Mouse (Mus musculus): ENCODE results near the gene Popdc2. TPM values are rescaled to one million over a fixed set of nuclear protein-coding genes. Genes with fewer than 3 reads are reported as not detected.

Popdc2 gene
- total and polyA plus RNA-seq, 2 experiments from 2014 or later = 0.14 to 0.39 TPM

- ATAC-seq (no peak), DNase-seq (no peak)
- H3K4me1 ChIP-seq (ENCODE audit: insufficient read depth) = no peaks in the 10 kb centered on the region
- H3K4me2 ChIP-seq (ENCODE audit: low read depth) = no peak overlapping the region
- no peak for TF ChIP-seq CTCF (IDR thresholded peaks at IDR 0.05; ENCODE audit: low read depth)
- no peak overlapping the region for H3K27ac ChIP-seq (ENCODE audit: low read depth, low read length)
- no peaks in the 10 kb centered on the region for H3K27me3 ChIP-seq (ENCODE audit: insufficient read depth, low read length)
- no peak overlapping the region for H3K4me3 ChIP-seq (ENCODE audit: low read depth, low read length)
- 95% methylated on average over 5 of the region's 5 CpGs for WGBS
- H3K36me3 ChIP-seq (ENCODE audit: insufficient read depth) = peaks cover 13% of the 10 kb centered on the region
- no peaks in the 10 kb centered on the region for H3K9me3 ChIP-seq (ENCODE audit: low read length)
- H3K9ac ChIP-seq = no peak overlapping the region
These were observed 7.7 kb upstream of the Popdc2 start for GRCm38 (mm10) chr16:38354185-38354913.

GRCm38 (mm10) chr16:38358256-38358812 is 3.7 kb upstream of the Popdc2 start:
- 85% methylated on average over 6 of the region's 6 CpGs for WGBS
- no peak for ATAC-seq

GRCm38 (mm10) chr16:38359241-38359640 is 2.8 kb upstream of the Popdc2 start:
- Histone ChIP-seq H3K27ac (ENCODE audit: low read depth, low read length) (no peak overlapping the region), H3K4me3 (ENCODE audit: low read depth, low read length) (no peak overlapping the region), H3K27me3 (ENCODE audit: insufficient read depth, low read length) (no peaks in the 10 kb centered on the region), H3K36me3 (ENCODE audit: insufficient read depth) (no peaks in the 10 kb centered on the region), H3K4me1 (ENCODE audit: insufficient read depth) (no peaks in the 10 kb centered on the region), H3K9ac (no peak overlapping the region), H3K4me2 (ENCODE audit: low read depth) (no peak overlapping the region), H3K9me3 (ENCODE audit: low read length) (no peaks in the 10 kb centered on the region)
- 97% methylated on average over 2 of the region's 2 CpGs for WGBS
- TF ChIP-seq CTCF (IDR thresholded peaks at IDR 0.05; ENCODE audit: low read depth) = no peak
- DNase-seq = no peak
- ATAC-seq = no peak

More at GRCm38 (mm10) chr16:38358256-38358812, 3.7 kb upstream of the Popdc2 start:
- Histone ChIP-seq H3K27ac (ENCODE audit: low read depth, low read length) (no peak overlapping the region), H3K4me1 (ENCODE audit: insufficient read depth) (no peaks in the 10 kb centered on the region), H3K4me3 (ENCODE audit: low read depth, low read length) (no peak overlapping the region), H3K27me3 (ENCODE audit: insufficient read depth, low read length) (no peaks in the 10 kb centered on the region), H3K9ac (no peak overlapping the region), H3K36me3 (ENCODE audit: insufficient read depth) (no peaks in the 10 kb centered on the region; the same call in 1 of the 2 replicates), H3K9me3 (ENCODE audit: low read length) (no peaks in the 10 kb centered on the region), H3K4me2 (ENCODE audit: low read depth) (no peak overlapping the region)
- TF ChIP-seq CTCF (IDR thresholded peaks at IDR 0.05; ENCODE audit: low read depth) = no peak
- DNase-seq = no peak

GRCm38 (mm10) chr16:38359857-38360256 is 2.2 kb upstream of the Popdc2 start:
- Histone ChIP-seq H3K27ac (ENCODE audit: low read depth, low read length) (no peak overlapping the region), H3K36me3 (ENCODE audit: insufficient read depth) (no peaks in the 10 kb centered on the region), H3K9ac (no peak overlapping the region), H3K4me2 (ENCODE audit: low read depth) (no peak overlapping the region), H3K4me1 (ENCODE audit: insufficient read depth) (no peaks in the 10 kb centered on the region), H3K9me3 (ENCODE audit: low read length) (no peaks in the 10 kb centered on the region), H3K27me3 (ENCODE audit: insufficient read depth, low read length) (no peaks in the 10 kb centered on the region), H3K4me3 (ENCODE audit: low read depth, low read length) (no peak overlapping the region)
- no peak for TF ChIP-seq CTCF (IDR thresholded peaks at IDR 0.05; ENCODE audit: low read depth)
- no peak for ATAC-seq
- no peak for DNase-seq
- WGBS = 80% methylated on average over 3 of the region's 3 CpGs

- Histone ChIP-seq H3K9ac (no peak overlapping the region), H3K27ac (ENCODE audit: low read depth, low read length) (no peak overlapping the region), H3K4me1 (ENCODE audit: insufficient read depth) (no peaks in the 10 kb centered on the region), H3K36me3 (ENCODE audit: insufficient read depth) (no peaks in the 10 kb centered on the region), H3K27me3 (ENCODE audit: insufficient read depth, low read length) (no peaks in the 10 kb centered on the region), H3K4me2 (ENCODE audit: low read depth) (no peak overlapping the region), H3K4me3 (ENCODE audit: low read depth, low read length) (no peak overlapping the region), H3K9me3 (ENCODE audit: low read length) (no peaks in the 10 kb centered on the region)
- 23% methylated on average over 2 of the region's 2 CpGs for WGBS
- DNase-seq = no peak
- ATAC-seq = no peak
- TF ChIP-seq CTCF (IDR thresholded peaks at IDR 0.05; ENCODE audit: low read depth) = no peak
These were observed 1.7 kb upstream of the Popdc2 start for GRCm38 (mm10) chr16:38360317-38360716.

- WGBS = 86% methylated on average over 20 of the region's 20 CpGs
These were observed 665 bp downstream of the Popdc2 start for GRCm38 (mm10) chr16:38362493-38363255.

GRCm38 (mm10) chr16:38363256-38363595 is 1.2 kb downstream of the Popdc2 start:
- no peak overlapping the region for H3K9ac ChIP-seq
- no peak overlapping the region for H3K27ac ChIP-seq (ENCODE audit: low read depth, low read length)
- WGBS = 89% methylated on average over 3 of the region's 3 CpGs
- no peaks in the 10 kb centered on the region for H3K4me1 ChIP-seq (ENCODE audit: insufficient read depth)
- no peaks in the 10 kb centered on the region for H3K27me3 ChIP-seq (ENCODE audit: insufficient read depth, low read length)
- no peak for TF ChIP-seq CTCF (IDR thresholded peaks at IDR 0.05; ENCODE audit: low read depth)
- H3K4me3 ChIP-seq (ENCODE audit: low read depth, low read length) = no peak overlapping the region
- DNase-seq = no peak
- ATAC-seq = no peak
- H3K4me2 ChIP-seq (ENCODE audit: low read depth) = no peak overlapping the region
- H3K9me3 ChIP-seq (ENCODE audit: low read length) = no peaks in the 10 kb centered on the region
- no peaks in the 10 kb centered on the region for H3K36me3 ChIP-seq (ENCODE audit: insufficient read depth)

More at GRCm38 (mm10) chr16:38362493-38363255, 665 bp downstream of the Popdc2 start:
- no peaks in the 10 kb centered on the region for H3K27me3 ChIP-seq (ENCODE audit: insufficient read depth, low read length)
- no peak for TF ChIP-seq CTCF (IDR thresholded peaks at IDR 0.05; ENCODE audit: low read depth)
- no peak overlapping the region for H3K4me3 ChIP-seq (ENCODE audit: low read depth, low read length)
- H3K9ac ChIP-seq = no peak overlapping the region
- H3K4me1 ChIP-seq (ENCODE audit: insufficient read depth) = no peaks in the 10 kb centered on the region
- no peak for ATAC-seq
- DNase-seq = no peak
- H3K27ac ChIP-seq (ENCODE audit: low read depth, low read length) = no peak overlapping the region
- H3K4me2 ChIP-seq (ENCODE audit: low read depth) = no peak overlapping the region
- no peaks in the 10 kb centered on the region for H3K36me3 ChIP-seq (ENCODE audit: insufficient read depth)
- H3K9me3 ChIP-seq (ENCODE audit: low read length) = no peaks in the 10 kb centered on the region
